Mouse (Mus musculus) spleen, adult 2 months (tissue): Measurements from ENCODE around the gene Armc10.

Source experiments
- CTCF ChIP-seq: fragments of 200-500 bp; IDR thresholded peaks from 2 replicates; pipeline ENCODE4 v1.5.1; 2011; ENCODE audit warnings: mild to moderate bottlenecking, inconsistent platforms; ENCODE audit not compliant: insufficient read depth, insufficient read length, insufficient replicate concordance; ENCODE audit errors: extremely low read depth
- POLR2A ChIP-seq: fragments of 200-500 bp; IDR thresholded peaks from 2 replicates; pipeline ENCODE4 v1.6.1; 2011; ENCODE audit warnings: low read depth, low read length, inconsistent platforms

- no peak for TF ChIP-seq POLR2A
- no peak for TF ChIP-seq CTCF
Measured at GRCm38 (mm10) chr5:21687042-21687441, 41.4 kb downstream of the Armc10 start.
